Mouse (Mus musculus) bone marrow, adult 2 months (tissue): ENCODE results near the gene Vcp. TPM values are rescaled to one million over a fixed set of nuclear protein-coding genes. Genes with fewer than 3 reads are reported as not detected.

Source experiments
- H3K27ac ChIP-seq: fragments of 200-500 bp; 2 replicates; pipeline ENCODE4 v1.5.1; 2012; ENCODE audit warnings: low read depth, mild to moderate bottlenecking, control low read depth, inconsistent platforms, low read length; ENCODE audit not compliant: control insufficient read depth, poor library complexity, insufficient read depth
- H3K4me1 ChIP-seq: fragments of 200-500 bp; 2 replicates; pipeline ENCODE4 v1.6.1; 2011; ENCODE audit warnings: low read length; ENCODE audit not compliant: control insufficient read depth, insufficient read depth
- H3K4me3 ChIP-seq: fragments of 200-500 bp; replicated peaks from 2 replicates; pipeline ENCODE3; 2011; ENCODE audit warnings: mild to moderate bottlenecking, low read depth, low read length, control low read depth; ENCODE audit not compliant: control insufficient read depth
- CTCF ChIP-seq: fragments of 200-500 bp; IDR thresholded peaks from 2 replicates; pipeline ENCODE4 v1.5.1; 2011; ENCODE audit warnings: low read length, control low read depth; ENCODE audit not compliant: control insufficient read depth, insufficient read depth
- POLR2A ChIP-seq: fragments of 200-500 bp; IDR thresholded peaks from 2 replicates; pipeline ENCODE4 v1.6.1; 2011; ENCODE audit warnings: low read depth, mild to moderate bottlenecking, control low read depth, low read length, borderline replicate concordance; ENCODE audit not compliant: control insufficient read depth
- WGBS: fragments of 180-500 bp; shearing (Covaris S2); methylation state at CpG from one replicate; pipeline ENCODE4 v1.1.7; 2018; 5-methylcytosine and 5-hydroxymethylcytosine counted together
- polyA plus RNA-seq: library from polyadenylated mRNA; stranded (reverse); fragments of >200 nt; gene quantifications from 2 replicates; pipeline ENCODE4 v1.2.4, GENCODE M21; 2011; ENCODE audit warnings: low replicate concordance; ENCODE audit not compliant: missing spikeins, insufficient read depth, insufficient read length

Vcp gene
- polyA plus RNA-seq, 1 experiment = 93.9 TPM

- Histone ChIP-seq H3K4me1 (peaks cover 2% of the 10 kb centered on the region; the same call in 1 of the 2 replicates), H3K27ac (peak within 1 kb of the TSS; percentile 83), H3K4me3 (peak within 1 kb of the TSS; percentile 97)
- TF ChIP-seq POLR2A (peak; percentile 77; the same call in 1 of the 2 replicates), CTCF (peak; percentile 35; the same call in 1 of the 2 replicates)
- WGBS = 2% methylated on average over 38 of the region's 38 CpGs
Measured at GRCm38 (mm10) chr4:43031237-43031995, 31.1 kb upstream of the Vcp start, which contains the start of gene Stoml2. Gene Stoml2 (minus strand): TSS chr4:43031710.

- TF ChIP-seq POLR2A = no peak
- TF ChIP-seq CTCF = no peak
- H3K27ac ChIP-seq = peak overlapping the region; percentile 83
- H3K4me1 ChIP-seq = peaks cover 2% of the 10 kb centered on the region; the same call in 1 of the 2 replicates
- peak overlapping the region; percentile 97 for H3K4me3 ChIP-seq
- 3% methylated on average over 28 of the region's 28 CpGs for WGBS
Measured at GRCm38 (mm10) chr4:43030780-43031230, 30.5 kb upstream of the Vcp start.

GRCm38 (mm10) chr4:43030352-43030751 is 30.0 kb upstream of the Vcp start:
- Histone ChIP-seq H3K4me3 (peak overlapping the region; percentile 97), H3K27ac (no peak overlapping the region; the same call in 1 of the 2 replicates), H3K4me1 (peaks cover 2% of the 10 kb centered on the region; the same call in 1 of the 2 replicates)
- TF ChIP-seq POLR2A = no peak
- TF ChIP-seq CTCF = no peak
- 76% methylated on average over 9 of the region's 9 CpGs for WGBS

- peaks cover 2% of the 10 kb centered on the region; the same call in 1 of the 2 replicates for H3K4me1 ChIP-seq
- no peak overlapping the region for H3K4me3 ChIP-seq
- no peak overlapping the region for H3K27ac ChIP-seq
- WGBS = 92% methylated on average over 9 of the region's 9 CpGs
- no peak for TF ChIP-seq CTCF
- no peak for TF ChIP-seq POLR2A
Measured at GRCm38 (mm10) chr4:43029749-43030148, 29.4 kb upstream of the Vcp start.

GRCm38 (mm10) chr4:43029121-43029520 is 28.8 kb upstream of the Vcp start:
- 90% methylated on average over 7 of the region's 7 CpGs for whole genome bisulfite sequencing
- TF ChIP-seq POLR2A (no peak), CTCF (no peak)
- Histone ChIP-seq H3K27ac (no peak overlapping the region), H3K4me3 (no peak overlapping the region), H3K4me1 (peaks cover 2% of the 10 kb centered on the region; the same call in 1 of the 2 replicates)

- no peaks in the 10 kb centered on the region; the same call in 1 of the 2 replicates for H3K4me1 ChIP-seq
- H3K4me3 ChIP-seq = peak within 1 kb of the TSS; percentile 80
- peak; percentile 90 for TF ChIP-seq CTCF
- TF ChIP-seq POLR2A = peak; percentile 71; the same call in 1 of the 2 replicates
- 6% methylated on average over 42 of the region's 42 CpGs for WGBS
- peak within 1 kb of the TSS; percentile 87 for H3K27ac ChIP-seq
Measured at GRCm38 (mm10) chr4:43025084-43025960, 25.0 kb upstream of the Vcp start, which contains the start of gene Pigo. Gene Pigo (minus strand): TSS chr4:43025819.

GRCm38 (mm10) chr4:43024673-43025072 is 24.4 kb upstream of the Vcp start:
- TF ChIP-seq CTCF = no peak
- TF ChIP-seq POLR2A = no peak
- H3K4me3 ChIP-seq = peak overlapping the region; percentile 80
- WGBS = 79% methylated on average over 14 of the region's 14 CpGs

GRCm38 (mm10) chr4:43021341-43021740 is 21.0 kb upstream of the Vcp start:
- no peak for TF ChIP-seq CTCF
- TF ChIP-seq POLR2A = no peak
- H3K4me1 ChIP-seq = no peaks in the 10 kb centered on the region; the same call in 1 of the 2 replicates
- 89% methylated on average over 17 of the region's 17 CpGs for WGBS
- no peak overlapping the region for H3K4me3 ChIP-seq
- H3K27ac ChIP-seq = no peak overlapping the region

More at GRCm38 (mm10) chr4:43024673-43025072, 24.4 kb upstream of the Vcp start:
- H3K4me1 ChIP-seq = no peaks in the 10 kb centered on the region; the same call in 1 of the 2 replicates
- H3K27ac ChIP-seq = no peak overlapping the region
